Mouse (Mus musculus): ENCODE results near the gene Tcte2.

- no peak for TF ChIP-seq CTCF (conservative IDR thresholded peaks at IDR 0.05 in 1 of 2, IDR thresholded peaks at IDR 0.05 in 1 of 2; ENCODE audit: low read depth in 2 of 2, low read length in 2 of 2)
- no peak for TF ChIP-seq MAX (IDR thresholded peaks at IDR 0.05; ENCODE audit: low read length)
- no peak for TF ChIP-seq EP300 (IDR thresholded peaks at IDR 0.05; ENCODE audit: low read length)
- TF ChIP-seq KAT2A (IDR thresholded peaks at IDR 0.05; ENCODE audit: insufficient replicate concordance, low read length): no peak
- no peak for TF ChIP-seq TCF12 (IDR thresholded peaks at IDR 0.05; ENCODE audit: low read depth, low read length)
- no peak for TF ChIP-seq ZKSCAN1 (IDR thresholded peaks at IDR 0.05; ENCODE audit: borderline replicate concordance, low read depth, low read length)
These were observed 26.6 kb downstream of the Tcte2 start for GRCm38 (mm10) chr17:13735057-13735456.

Measured in CH12.LX (cell line).